Mouse (Mus musculus): ENCODE results near the gene 2700081O15Rik.
A peak's percentile ranks its signal among the peaks of the same experiment; 100 is the strongest.
"Not testable (repeated sequence)": the region's sequence is repeated elsewhere in the genome, so short reads cannot be mapped to it uniquely, and the experiment has no call there.

2700081O15Rik gene

DNA sequence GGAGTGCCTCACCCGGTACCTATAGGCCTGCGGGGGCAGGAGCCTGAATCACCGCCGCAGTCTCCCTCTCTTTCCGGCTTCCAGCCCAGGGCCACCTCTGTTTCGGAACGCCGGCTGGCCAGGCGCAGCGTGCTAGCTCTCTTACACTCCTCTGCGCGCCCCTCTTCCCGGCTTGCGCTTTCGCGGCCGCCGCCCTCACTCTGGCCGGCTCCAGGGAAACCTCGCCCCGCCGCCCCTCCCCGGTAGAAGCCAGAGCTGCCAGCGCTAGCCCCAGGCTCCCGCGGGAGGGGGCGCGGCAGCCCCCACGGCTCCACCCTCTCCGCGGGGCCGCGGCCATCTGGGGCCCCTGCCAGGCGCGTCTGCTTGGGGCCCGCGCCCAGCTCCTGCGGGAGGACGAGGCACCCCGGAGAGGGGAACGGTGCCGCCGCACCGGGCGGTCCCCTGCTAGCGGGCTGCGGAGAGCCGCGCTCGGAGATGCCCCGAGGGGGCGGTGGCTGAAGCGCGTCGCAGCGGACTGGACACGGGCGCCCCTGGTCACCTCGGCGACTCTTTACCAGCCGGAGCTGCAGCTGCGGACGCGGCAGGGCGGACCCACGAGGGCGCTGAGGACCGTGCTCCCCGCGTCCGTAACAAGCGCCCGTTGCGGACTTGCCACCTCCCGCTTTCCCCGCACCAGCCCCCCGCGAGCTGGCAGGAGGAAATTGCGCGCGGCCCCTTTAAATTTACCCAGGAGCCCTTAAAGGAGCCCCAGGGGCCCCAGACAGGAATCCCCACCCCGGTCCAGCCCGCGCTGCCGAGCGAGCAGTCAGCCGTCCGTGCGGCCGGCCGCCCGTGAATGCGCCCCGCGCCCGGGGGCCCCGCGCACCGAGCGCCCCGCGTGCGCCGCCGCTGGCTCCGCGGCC lies at the start of gene 2700081O15Rik:
Gene 2700081O15Rik, plus strand, starts transcription at position 792 of the 902 bp plus-strand sequence.
- no peak for DNase-seq (ENCODE audit: low spot score)

GRCm38 (mm10) chr19:7369469-7369868 lies 48.0 kb upstream of the 2700081O15Rik start:
- DNase-seq (ENCODE audit: low spot score): not testable (repeated sequence)

GRCm38 (mm10) chr19:7374491-7374890 lies 42.9 kb upstream of the 2700081O15Rik start:
- DNase-seq (ENCODE audit: low spot score): no peak

DNA sequence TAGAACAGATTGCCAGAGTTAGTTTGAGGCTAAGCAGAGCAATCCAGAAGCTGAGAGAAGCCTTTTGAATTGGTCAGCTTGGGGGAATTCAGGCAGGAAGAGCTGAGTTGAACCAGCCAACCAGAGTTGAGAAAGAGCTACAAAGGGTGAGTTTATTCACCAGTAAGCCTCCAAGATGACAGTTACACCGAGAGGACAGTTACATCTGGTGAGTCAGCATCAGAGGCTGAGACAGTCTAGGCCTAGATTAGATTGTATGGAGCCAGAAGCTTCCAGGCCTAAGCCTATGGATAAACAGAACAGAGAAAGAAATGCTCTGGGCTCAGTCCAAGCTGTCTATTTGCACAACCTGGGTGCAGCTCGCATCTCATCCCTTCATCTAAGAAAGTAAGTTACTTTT lies 39.8 kb upstream of the 2700081O15Rik start:
- DNase-seq (ENCODE audit: low spot score): no peak

DNA sequence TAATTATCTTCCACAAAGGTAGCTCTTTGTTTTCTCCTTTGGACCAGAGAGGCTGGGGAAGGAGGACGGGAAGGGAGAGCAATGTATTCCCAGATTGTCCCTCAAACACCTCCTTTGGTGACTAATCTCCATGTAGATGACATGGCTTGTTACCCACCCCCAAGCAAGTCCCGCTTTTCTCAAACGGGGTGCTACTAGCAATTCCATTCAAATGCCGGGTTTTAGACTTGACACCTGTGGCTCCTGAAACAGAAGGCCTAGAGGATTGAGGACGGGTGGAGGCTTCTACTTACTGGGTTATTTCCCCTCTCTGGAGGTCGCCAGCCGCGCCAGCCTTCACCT lies 35.5 kb upstream of the 2700081O15Rik start:
- DNase-seq (ENCODE audit: low spot score): no peak

DNA sequence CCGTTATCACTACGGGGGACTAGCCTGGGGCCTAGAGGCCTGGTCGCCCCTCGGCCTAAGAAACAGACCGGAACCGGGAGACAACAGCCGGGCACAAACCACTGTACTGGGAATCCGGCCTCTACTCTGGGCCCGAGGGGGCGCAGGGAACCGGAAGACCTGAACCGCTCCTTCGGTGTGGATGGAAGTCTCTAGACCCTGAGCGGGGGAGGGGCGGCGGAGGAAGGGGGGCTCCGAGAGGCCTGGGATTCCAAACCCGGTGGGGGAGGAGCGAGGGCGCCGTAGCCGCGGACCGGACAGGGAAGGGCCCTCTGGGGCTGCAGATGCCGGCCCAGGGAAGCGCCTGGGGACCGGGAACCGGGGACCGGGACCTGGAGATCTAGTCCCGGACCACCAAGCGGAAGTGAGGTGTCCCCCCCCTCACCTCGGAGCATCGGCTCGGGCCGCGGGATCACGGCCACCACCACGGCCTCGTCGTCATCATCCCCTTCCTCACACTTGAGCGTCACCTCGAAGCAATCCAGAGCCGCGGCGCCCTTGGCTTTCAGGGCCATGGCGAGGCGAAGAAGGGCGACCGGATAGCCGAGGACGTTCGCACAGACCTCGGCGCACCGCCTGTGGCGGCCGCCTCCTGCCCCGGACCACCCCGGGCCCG lies 35.0 kb upstream of the 2700081O15Rik start:
- DNase-seq (ENCODE audit: low spot score): no peak

GRCm38 (mm10) chr19:7382903-7383865 lies 34.2 kb upstream of the 2700081O15Rik start, which contains the start of gene Spindoc:
TSS of gene Spindoc (minus strand) at chr19:7382994.
- peak; percentile 96 for DNase-seq (ENCODE audit: low spot score)

DNA sequence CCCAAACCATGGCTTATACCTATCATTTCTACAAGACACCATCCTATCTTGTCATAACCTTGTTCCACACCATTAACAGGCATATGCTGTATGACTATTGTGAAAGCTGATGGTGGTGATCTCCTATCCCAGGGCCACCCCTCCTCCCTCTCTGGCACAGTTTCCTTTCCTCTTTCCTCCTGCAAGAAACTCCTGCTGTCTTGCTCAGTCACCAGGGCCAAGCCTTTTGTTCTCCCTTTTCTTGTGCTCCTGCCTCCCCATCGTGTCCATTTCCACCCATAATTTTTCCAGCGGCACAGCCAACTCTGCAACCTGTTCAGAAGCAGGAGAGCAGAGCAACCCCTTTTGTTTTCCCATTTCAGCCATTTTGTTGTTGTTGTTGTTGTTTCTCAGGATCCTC lies 31.4 kb upstream of the 2700081O15Rik start:
- no peak for DNase-seq (ENCODE audit: low spot score)

- no peak for DNase-seq (ENCODE audit: low spot score)
These were observed 28.9 kb upstream of the 2700081O15Rik start for GRCm38 (mm10) chr19:7388488-7388887.

DNA sequence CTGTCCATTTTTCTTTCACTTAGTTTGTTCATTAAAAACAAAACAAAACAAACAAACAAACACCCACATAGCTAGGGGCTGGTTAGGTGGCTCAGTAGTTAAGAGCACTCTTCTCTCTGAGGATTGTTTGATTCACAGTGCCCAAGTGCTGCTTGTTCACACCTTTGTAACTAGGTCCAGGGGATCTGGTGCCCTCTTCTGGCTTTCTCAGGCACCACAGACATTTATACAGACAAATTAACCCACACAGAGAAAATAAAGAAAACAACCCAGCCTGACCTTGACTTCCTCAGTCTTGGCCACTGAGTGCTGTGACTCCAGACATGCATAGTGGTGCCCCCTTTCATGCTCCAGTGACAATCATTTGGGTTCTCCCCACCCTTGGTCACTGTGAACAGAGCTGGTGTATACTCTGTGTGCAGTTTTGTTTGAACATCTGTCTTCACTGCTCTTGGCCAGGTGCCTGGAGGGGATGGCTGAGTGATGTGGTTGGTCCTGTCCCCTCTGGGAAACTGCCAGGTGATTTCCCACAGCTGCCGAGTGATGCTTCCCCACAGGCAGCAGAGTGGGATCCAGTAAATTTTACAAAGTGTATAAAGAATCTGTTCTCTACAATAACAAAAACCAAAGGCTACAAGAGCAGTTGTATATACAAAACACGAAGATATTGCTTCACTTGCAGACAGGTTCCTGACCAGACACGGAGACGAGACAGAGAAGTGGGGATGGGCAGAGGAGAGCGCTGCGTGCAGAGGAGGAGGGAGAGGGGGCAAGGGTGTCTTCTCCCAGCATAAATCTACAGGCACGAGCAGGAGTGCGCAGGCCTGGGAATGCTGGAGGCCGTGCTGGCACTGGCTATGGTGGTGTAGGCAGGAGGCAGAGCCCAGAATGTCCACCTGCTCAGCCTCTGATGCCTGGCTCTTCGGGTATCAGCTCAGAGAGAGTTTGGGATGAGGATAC lies 20.3 kb upstream of the 2700081O15Rik start:
- DNase-seq (ENCODE audit: low spot score): not testable (repeated sequence)

DNA sequence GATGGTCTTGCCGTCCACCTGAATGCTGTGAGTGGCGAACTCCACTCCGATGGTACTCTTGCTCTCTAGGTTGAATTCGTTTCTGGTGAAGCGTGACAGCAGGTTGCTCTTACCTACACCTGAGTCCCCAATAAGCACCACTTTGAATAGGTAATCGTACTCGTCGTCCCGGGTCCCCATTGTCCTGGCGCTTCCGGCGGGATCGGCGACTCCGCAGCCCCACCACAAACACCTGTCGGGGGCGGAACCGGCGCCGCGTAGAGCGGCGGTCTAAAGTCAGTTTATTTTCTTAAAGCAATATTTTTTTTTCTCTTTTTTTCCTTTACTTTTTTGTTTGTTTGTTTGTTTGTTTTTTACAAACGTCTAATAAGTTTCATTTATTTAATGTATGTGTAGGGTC lies 18.5 kb upstream of the 2700081O15Rik start:
- not testable (repeated sequence) for DNase-seq (ENCODE audit: low spot score)

DNA sequence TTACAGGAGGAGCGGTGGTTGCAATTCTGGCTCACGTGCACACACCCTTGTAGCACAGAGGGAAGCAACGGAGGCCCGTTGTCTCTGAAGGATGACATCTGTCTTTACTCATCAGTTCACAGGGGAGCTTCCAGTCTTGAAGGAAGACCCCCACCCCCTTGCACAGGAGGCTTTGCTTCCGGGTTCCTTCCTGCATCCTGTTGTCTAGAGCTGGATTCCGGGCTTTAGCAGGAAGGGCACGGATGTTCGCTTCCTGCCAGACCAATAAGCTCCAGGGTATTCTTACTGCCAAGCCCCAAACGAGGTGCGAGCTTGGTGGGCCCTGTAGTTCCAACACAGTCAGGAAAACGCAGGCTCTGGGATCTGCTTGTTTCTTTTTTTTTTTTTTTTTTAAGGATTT lies 16.8 kb upstream of the 2700081O15Rik start:
- no peak for DNase-seq (ENCODE audit: low spot score)

GRCm38 (mm10) chr19:7404623-7405229 lies 12.7 kb upstream of the 2700081O15Rik start:
- DNase-seq (ENCODE audit: low spot score): no peak

DNA sequence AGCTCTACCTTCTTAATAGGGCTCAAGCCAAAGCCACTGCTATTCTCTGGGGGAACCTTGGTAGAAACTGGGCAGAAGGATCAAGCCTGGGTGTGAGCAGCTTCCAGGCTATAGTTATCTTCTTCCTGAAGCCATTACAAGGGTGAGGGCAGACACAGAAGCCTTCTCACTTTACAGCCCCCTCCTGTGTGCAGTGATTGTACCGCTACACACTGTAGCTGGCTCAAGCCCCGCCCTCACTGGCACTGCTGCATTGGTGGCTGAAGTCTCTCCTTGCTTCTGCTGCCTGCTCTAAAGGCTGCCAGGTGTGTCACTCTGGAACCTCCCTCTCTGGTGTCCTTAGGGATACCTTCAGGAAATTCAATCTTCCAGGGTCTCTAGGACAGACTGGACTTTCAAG lies 5.1 kb upstream of the 2700081O15Rik start:
- no peak for DNase-seq (ENCODE audit: low spot score)

DNA sequence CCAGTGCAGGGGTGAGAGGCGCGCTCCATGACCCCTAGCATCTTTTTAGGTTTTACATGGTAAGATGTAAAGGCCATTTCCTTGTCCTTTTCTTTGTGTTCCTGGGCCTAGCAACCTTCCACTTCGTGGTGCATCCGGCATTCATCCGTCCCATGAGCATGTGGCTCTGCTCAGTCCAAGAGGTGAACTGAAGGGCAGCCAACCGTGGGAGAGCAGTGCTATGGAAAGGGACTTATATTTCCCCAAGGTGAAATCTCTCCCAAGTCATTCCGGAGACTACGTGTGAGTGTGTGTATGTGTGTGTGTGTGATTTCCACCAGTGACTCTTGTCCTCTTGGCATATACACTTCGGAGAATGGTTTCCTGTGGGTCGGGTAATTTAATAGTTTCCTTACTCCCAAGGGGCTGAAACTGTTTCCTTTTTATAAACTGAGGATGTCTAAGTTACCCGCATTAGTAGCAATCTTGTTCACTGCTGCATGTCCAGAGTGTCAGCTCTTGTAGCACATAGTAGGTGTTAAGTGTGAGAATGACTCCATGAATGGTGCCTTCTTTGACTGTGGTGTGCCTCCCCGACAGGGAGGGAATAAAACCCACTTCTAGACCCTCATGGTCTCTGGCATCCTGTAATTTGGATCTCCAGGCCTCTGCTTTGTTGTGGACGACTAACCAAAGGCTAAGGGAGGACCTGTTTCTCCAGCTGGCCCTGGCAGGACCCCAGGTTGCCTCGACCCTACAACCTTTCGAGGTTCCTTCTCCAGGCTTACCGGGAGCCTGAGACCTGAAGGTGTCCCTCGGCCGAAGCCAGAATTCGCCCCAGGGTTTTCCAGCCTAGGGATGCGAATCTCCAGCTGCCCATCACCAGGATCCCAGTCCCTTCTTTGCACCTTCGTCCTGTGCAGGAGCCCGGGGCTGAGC lies 1.2 kb upstream of the 2700081O15Rik start:
- no peak for DNase-seq (ENCODE audit: low spot score)

DNA sequence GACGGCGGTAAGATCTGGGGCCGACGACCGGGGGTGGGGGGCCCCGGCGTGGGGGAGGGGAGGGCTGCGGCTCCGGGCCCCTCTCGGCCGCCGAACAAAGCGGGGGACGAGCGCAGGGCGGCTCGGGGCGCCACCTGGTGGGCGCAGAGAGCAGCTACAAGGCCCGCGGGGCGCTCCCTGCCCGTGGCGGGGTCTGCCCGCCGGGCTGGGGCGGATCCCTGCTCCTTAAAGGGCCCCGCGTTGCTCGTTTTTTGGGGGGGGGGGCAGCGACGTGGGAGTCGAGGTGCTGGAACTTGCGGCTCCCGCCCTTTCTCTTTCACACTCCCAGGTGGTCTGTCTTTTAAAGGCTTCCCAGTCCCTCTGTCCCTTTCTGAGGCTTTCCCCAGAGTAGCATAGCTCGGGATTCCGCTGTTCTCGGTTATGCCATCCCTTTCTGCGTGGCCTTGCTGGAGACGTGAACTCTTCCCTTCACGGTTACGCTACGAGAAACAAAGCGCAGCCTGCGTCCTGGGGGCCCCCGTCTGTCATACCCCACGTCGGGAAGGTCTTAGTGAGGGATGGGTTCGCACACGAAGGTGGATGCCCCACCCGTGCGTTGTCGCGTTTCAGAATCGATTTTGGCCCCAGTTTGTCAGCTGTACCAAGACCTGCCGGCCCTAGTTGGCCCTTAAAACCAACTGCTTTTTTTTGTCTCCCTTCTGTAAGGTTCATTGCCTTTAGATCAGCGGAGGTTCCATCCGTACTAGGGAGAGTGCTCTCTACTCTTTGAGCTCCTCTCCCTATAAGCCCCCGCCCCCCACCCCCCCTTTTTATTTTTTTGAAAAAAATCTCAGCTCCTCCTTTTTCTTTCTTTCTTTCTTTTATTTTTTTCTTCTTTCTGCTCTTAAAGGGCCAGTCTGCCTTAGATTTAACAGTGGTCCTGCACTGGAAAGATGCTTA lies 755 bp downstream of the 2700081O15Rik start:
- DNase-seq (ENCODE audit: low spot score): no peak

DNA sequence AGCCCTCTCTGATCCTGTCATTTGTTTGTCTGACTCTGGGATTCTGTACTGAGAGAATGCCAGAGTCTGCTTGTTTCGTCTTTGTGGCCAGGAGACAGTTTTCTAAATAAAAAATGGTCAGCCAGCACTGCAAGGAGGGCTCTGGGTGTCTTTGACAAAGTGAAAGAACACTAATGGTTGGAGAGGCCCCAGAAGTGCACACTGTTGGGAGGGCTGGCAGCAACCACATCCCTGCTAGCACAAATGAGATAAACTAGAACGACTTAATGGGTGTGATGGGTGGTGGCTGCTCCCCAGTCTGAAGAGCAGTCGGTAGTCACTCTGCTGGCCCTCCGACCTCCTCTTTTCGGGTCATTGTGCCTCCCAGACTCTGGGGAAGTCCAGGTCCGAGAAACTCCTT lies 1.7 kb downstream of the 2700081O15Rik start:
- no peak for DNase-seq (ENCODE audit: low spot score)

GRCm38 (mm10) chr19:7420108-7420507 lies 2.7 kb downstream of the 2700081O15Rik start:
- DNase-seq (ENCODE audit: low spot score): no peak

All from layer of hippocampus, adult 9-10 months (tissue).